Mouse (Mus musculus) small intestine, adult 2 months (tissue): ENCODE measurements around the gene Btnl1. TPM values are rescaled to one million over a fixed set of nuclear protein-coding genes. Genes with fewer than 3 reads are reported as not detected.

Experiments
- H3K27ac ChIP-seq: fragments of 200-500 bp; 2 replicates; pipeline ENCODE4 v1.5.1; 2012; ENCODE audit warnings: low read depth, low read length, control low read depth, inconsistent platforms; ENCODE audit not compliant: insufficient read depth
- H3K27me3 ChIP-seq: fragments of 200-500 bp; 2 replicates; pipeline ENCODE4 v1.6.1; 2012; ENCODE audit warnings: mild to moderate bottlenecking, moderate library complexity, low read length, inconsistent platforms; ENCODE audit not compliant: control insufficient read depth, insufficient read depth
- H3K36me3 ChIP-seq: fragments of 200-500 bp; 2 replicates; pipeline ENCODE4 v1.6.1; 2012; ENCODE audit warnings: mild to moderate bottlenecking, low read length, control low read depth, inconsistent platforms; ENCODE audit not compliant: control insufficient read depth, insufficient read depth
- H3K4me1 ChIP-seq: fragments of 200-500 bp; 2 replicates; pipeline ENCODE4 v1.6.1; 2012; ENCODE audit warnings: low read length, inconsistent platforms, mixed read lengths; ENCODE audit not compliant: control insufficient read depth, insufficient read depth, insufficient read length
- H3K4me3 ChIP-seq: fragments of 200-500 bp; 2 replicates; pipeline ENCODE4 v1.5.1; 2012; ENCODE audit warnings: low read depth, mild to moderate bottlenecking, control low read depth, inconsistent platforms, low read length, moderate library complexity
- CTCF ChIP-seq: fragments of 200-500 bp; IDR thresholded peaks from 2 replicates; pipeline ENCODE4 v1.5.1; 2012; ENCODE audit warnings: low read depth, mild to moderate bottlenecking, control low read depth, inconsistent platforms, low read length, moderate library complexity, mixed read lengths; ENCODE audit not compliant: insufficient replicate concordance, insufficient read length; ENCODE audit errors: extremely low read depth
- POLR2A ChIP-seq: fragments of 200-500 bp; IDR thresholded peaks from 2 replicates; pipeline ENCODE4 v1.6.1; 2012; ENCODE audit warnings: low read depth, mild to moderate bottlenecking, control low read depth, inconsistent platforms, low read length, moderate library complexity
- WGBS: fragments of 180-500 bp; shearing (Covaris S2); methylation state at CpG from one replicate; pipeline ENCODE4 v1.1.7; 2018; 5-methylcytosine and 5-hydroxymethylcytosine counted together
- polyA plus RNA-seq: library from polyadenylated mRNA; depleted of rRNA; stranded (reverse); fragments of >200 nt; gene quantifications from 2 replicates; pipeline ENCODE4 v1.2.3, GENCODE M21; 2012; rRNA removed

The Btnl1 gene
- polyA plus RNA-seq = 78.7 and 178 TPM in 2 replicates

DNA sequence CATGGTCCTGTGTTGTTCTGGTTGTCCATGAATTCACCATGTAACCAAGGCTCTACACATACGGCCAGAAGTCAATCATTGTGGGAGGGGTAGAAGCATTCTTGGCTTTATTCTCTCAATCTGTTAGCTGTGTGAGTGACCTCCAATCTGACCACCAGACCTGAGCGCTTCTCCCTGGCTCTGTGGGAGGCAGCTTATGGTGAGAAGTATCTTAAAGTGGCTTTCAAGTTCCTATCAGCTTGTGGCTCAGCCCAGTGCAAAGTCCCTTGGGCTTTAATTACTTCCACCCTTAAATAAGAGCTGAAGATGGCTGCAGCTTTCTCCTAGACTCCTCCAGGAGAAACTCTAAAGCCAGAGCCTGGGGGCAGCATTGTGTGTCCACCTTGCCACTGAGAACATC is at the start of gene Btnl1:
Btnl1 (plus strand) TSS at position 286 of the 400 bp plus-strand sequence.
- 29% methylated on average over 2 of the region's 2 CpGs for WGBS
- H3K27ac ChIP-seq = peak within 1 kb of the TSS; percentile 94
- peak within 1 kb of the TSS; percentile 79 for H3K4me3 ChIP-seq
- H3K36me3 ChIP-seq = peaks cover 21% of the 10 kb centered on the region
- no peaks in the 10 kb centered on the region for H3K27me3 ChIP-seq
- peaks cover 16% of the 10 kb centered on the region for H3K4me1 ChIP-seq
- TF ChIP-seq CTCF (no peak), POLR2A (0 out of 2 replicates have a peak, but pooled peaks have one; percentile 23)

DNA sequence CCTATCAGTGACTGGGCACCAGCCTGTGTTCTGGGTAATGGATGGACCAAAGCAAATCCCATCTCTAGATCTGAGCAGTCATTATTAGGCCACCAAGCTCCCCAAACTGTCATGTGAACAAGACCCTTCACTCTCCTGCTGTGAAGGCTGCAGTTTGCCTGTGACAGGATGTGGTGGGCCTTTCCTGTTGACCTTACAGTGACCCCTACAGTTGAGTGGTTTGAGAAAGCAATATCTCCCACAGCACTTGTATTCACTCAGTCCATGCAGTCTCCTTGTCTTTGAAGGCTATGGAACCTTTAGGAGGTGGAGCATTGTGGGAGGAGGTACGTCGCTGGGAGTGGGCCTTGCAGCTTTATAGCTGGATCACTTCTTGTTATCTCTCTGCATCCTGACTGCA is 47.1 kb upstream of the Btnl1 start:
- no peak overlapping the region for H3K4me3 ChIP-seq
- TF ChIP-seq POLR2A (no peak), CTCF (no peak)
- WGBS = 72% methylated on average over 2 of the region's 2 CpGs
- H3K36me3 ChIP-seq = no peaks in the 10 kb centered on the region
- H3K4me1 ChIP-seq = no peaks in the 10 kb centered on the region
- H3K27ac ChIP-seq = no peak overlapping the region
- no peaks in the 10 kb centered on the region for H3K27me3 ChIP-seq

DNA sequence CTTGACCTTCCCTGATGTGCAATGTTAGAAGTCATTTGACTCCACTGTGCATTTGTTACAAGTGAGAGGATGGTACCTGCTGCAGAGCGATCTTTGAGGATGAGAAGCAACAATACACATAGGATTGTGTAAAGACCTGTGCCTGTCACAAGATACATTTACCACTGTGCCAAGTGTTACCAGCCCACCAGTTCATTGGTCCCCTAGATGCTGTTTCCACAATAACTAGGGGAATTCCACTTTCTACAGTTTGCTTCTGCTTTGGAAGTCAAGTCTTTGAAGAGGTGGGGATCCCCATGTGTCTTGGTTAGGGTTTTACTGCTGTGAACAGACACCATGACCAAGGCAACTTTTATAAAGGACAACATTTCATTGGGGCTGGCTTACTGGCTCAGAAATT is 45.7 kb upstream of the Btnl1 start:
- no peak overlapping the region for H3K27ac ChIP-seq
- no peak for TF ChIP-seq CTCF
- TF ChIP-seq POLR2A = no peak
- no peak overlapping the region for H3K4me3 ChIP-seq
- WGBS = 95% methylated on average over 1 of the region's 1 CpGs
- no peaks in the 10 kb centered on the region for H3K27me3 ChIP-seq
- no peaks in the 10 kb centered on the region for H3K4me1 ChIP-seq
- no peaks in the 10 kb centered on the region for H3K36me3 ChIP-seq

DNA sequence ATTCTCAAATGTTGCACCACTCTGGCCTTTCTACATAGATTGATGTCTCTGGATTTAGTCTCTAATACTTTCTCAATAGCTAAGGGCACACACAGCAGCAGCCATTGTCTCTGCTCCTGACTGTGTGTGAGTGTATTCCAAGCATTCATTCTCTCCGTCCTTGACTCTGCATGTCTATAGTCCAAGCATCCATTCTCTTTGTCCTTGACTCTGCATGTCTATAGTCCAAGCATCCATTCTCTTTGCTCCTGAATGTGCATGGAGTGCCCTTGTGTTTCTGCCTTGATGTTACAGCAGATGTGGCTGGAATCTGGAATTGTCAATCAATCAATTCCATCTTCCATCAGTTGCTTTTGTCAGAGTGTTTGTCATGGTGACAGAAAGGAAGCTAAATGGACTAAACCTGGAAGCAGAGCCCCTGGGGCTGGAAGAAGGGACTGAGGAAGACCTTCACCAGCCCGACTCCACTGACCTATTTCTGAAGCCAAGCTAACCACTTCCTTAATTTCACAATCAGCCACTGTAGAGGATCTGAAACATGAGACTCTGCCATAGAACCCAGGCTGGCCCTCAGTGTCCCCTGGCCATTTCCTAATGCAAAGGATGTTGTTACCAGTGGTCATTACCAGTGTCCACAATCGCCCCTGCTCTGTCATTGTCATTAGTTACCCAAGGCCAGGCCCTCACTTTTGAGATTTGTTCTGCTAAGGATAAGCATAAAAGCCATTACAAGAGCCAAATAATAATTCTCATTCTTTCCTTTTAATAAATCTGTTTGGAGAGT is 36.1 kb upstream of the Btnl1 start:
- Histone ChIP-seq H3K27me3 (no peaks in the 10 kb centered on the region), H3K4me3 (no peak overlapping the region), H3K4me1 (no peaks in the 10 kb centered on the region), H3K27ac (no peak overlapping the region), H3K36me3 (no peaks in the 10 kb centered on the region)
- no peak for TF ChIP-seq POLR2A
- no peak for TF ChIP-seq CTCF
- WGBS = 58% methylated on average over 3 of the region's 3 CpGs

DNA sequence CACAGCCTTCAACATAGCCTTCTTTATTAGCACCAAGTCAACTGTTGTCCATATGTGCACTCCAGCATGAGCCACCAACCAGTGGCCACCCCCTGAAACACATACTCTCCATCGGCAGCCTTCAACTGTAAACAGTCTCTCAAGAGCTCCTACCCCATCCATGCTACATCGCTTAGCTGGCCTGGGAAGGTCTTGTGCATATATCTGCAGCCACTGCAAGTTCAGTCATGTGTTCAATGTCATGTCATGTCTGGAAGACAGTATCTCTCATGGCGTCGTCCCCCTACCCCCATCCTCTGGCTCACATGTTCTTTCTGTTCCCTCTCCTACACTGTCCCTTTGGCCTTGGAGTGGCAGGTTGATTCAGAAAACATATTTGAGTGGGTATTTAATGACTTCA is 32.0 kb upstream of the Btnl1 start:
- 88% methylated on average over 4 of the region's 4 CpGs for WGBS
- Histone ChIP-seq H3K36me3 (no peaks in the 10 kb centered on the region), H3K4me3 (no peak overlapping the region), H3K27ac (no peak overlapping the region), H3K4me1 (no peaks in the 10 kb centered on the region; the same call in 1 of the 2 replicates), H3K27me3 (no peaks in the 10 kb centered on the region)
- TF ChIP-seq POLR2A (no peak), CTCF (no peak)

DNA sequence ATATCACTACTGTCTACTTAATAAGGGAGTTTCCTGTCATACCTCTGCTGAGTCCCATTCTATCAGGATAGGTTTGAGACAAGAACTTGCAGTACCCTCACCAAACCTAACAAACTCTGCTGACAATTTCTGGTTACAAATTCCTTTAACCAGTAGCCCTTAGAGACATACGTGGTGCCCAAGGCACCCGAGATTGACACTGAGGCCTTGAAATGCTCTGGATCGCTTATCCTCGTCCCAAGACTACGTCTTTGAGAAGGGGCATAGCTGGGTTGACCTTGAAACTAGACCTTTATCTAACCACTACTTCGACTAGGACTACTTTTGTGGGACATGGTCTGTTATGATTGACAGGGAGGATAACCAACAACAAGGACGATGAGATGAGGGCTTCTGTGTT is 31.4 kb upstream of the Btnl1 start:
- Histone ChIP-seq H3K4me3 (no peak overlapping the region), H3K27me3 (peaks cover 3% of the 10 kb centered on the region; the same call in 1 of the 2 replicates), H3K4me1 (no peaks in the 10 kb centered on the region; the same call in 1 of the 2 replicates), H3K27ac (no peak overlapping the region), H3K36me3 (no peaks in the 10 kb centered on the region)
- 79% methylated on average over 7 of the region's 7 CpGs for WGBS
- no peak for TF ChIP-seq POLR2A
- no peak for TF ChIP-seq CTCF

DNA sequence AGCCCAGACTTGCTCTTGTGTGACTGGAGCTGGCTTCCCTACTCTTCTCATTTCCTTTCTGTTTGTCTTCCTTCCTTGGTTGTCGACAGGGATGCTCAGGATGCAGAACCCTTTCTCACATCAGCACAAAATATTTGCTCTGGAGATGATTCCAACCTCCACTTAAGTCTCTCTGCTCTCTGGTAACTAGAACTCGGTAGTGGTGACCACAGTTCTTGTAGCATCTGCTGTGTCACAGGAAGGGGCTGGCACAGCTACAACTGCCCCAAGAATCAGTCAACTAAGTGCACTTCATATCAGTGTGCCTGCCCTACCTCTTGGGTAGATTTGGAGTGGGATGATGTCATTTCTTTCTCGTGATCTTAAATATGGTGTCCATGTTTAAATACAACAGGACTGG is 30.9 kb upstream of the Btnl1 start:
- Histone ChIP-seq H3K27me3 (peaks cover 3% of the 10 kb centered on the region; the same call in 1 of the 2 replicates), H3K4me1 (no peaks in the 10 kb centered on the region; the same call in 1 of the 2 replicates), H3K4me3 (no peak overlapping the region), H3K36me3 (no peaks in the 10 kb centered on the region), H3K27ac (no peak overlapping the region)
- 56% methylated on average over 3 of the region's 3 CpGs for WGBS
- TF ChIP-seq POLR2A (no peak), CTCF (no peak)
